Mouse (Mus musculus): ENCODE measurements at regions not wholly inside any gene's neighbourhood (a gene's known extent, or its start where the extent isn't known, plus 50 kb on each side); places are given as distances from the start of the nearest gene placed in this dataset.

DNA sequence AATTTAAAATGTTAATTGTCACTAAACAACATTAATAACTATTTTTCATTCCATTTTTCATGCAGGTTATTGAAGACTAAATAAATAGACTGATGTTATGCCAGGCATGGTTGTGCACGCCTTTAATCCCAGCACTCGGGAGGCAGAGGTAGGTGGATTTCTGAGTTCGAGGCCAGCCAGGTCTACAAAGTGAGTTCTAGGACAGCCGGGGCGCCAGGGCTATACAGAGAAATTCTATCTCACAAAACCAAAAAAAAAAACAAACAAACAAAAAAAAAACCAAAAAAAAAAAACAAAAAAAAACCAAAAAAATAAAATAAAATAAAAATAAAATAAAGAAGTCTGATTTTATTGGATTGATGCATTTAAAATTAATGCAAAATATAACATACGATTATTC lies 157.1 kb downstream of the Vmn2r121 start:
- peak; percentile 2 for DNase-seq (ENCODE audit: low spot score)

Measured in urinary bladder, postnatal 25 days (tissue).